Mouse (Mus musculus): Measurements from ENCODE around the gene Epop.
A peak's percentile ranks its signal among the peaks of the same experiment; 100 is the strongest.
"Not testable (repeated sequence)": the region's sequence is repeated elsewhere in the genome, so short reads cannot be mapped to it uniquely, and the experiment has no call there.

The Epop gene

GRCm38 (mm10) chr11:97660734-97661647 lies 31.5 kb upstream of the Epop start:
- no peak for DNase-seq (ENCODE audit: low spot score in 2 of 2)

GRCm38 (mm10) chr11:97659990-97660714 lies 30.6 kb upstream of the Epop start:
- DNase-seq (ENCODE audit: low spot score in 2 of 2): peak; percentile 51 to 72

GRCm38 (mm10) chr11:97659267-97659989 lies 29.9 kb upstream of the Epop start:
- peak; percentile 36 to 61 for DNase-seq (ENCODE audit: low spot score in 2 of 2)

GRCm38 (mm10) chr11:97658751-97659266 lies 29.3 kb upstream of the Epop start:
- DNase-seq (ENCODE audit: low spot score in 2 of 2): no peak

GRCm38 (mm10) chr11:97657967-97658366 lies 28.5 kb upstream of the Epop start:
- DNase-seq (ENCODE audit: low spot score in 2 of 2): not testable (repeated sequence)

- no peak for DNase-seq (ENCODE audit: low spot score in 2 of 2)
Observed at GRCm38 (mm10) chr11:97657184-97657945, 27.9 kb upstream of the Epop start.

GRCm38 (mm10) chr11:97656269-97656971 lies 26.9 kb upstream of the Epop start:
- DNase-seq (ENCODE audit: low spot score in 2 of 2): no peak

GRCm38 (mm10) chr11:97654210-97654609 lies 24.7 kb upstream of the Epop start:
- no peak for DNase-seq (ENCODE audit: low spot score in 2 of 2)

- not testable (repeated sequence) for DNase-seq (ENCODE audit: low spot score in 2 of 2)
Observed at GRCm38 (mm10) chr11:97653376-97653775, 23.9 kb upstream of the Epop start.

- no peak for DNase-seq (ENCODE audit: low spot score in 2 of 2)
Observed at GRCm38 (mm10) chr11:97650341-97650740, 20.8 kb upstream of the Epop start.

GRCm38 (mm10) chr11:97648541-97648940 lies 19.0 kb upstream of the Epop start:
- not testable (repeated sequence) for DNase-seq (ENCODE audit: low spot score in 2 of 2)

GRCm38 (mm10) chr11:97644834-97645233 lies 15.3 kb upstream of the Epop start:
- peak in 1 of 2 experiments; percentile 78 for DNase-seq (ENCODE audit: low spot score in 2 of 2)

- no peak for DNase-seq (ENCODE audit: low spot score in 2 of 2)
Observed at GRCm38 (mm10) chr11:97643380-97644055, 14.0 kb upstream of the Epop start.

GRCm38 (mm10) chr11:97642746-97643145 lies 13.2 kb upstream of the Epop start:
- no peak for DNase-seq (ENCODE audit: low spot score in 2 of 2)

- DNase-seq (ENCODE audit: low spot score in 2 of 2): no peak
Observed at GRCm38 (mm10) chr11:97641668-97642067, 12.2 kb upstream of the Epop start.

GRCm38 (mm10) chr11:97635468-97636019 lies 6.0 kb upstream of the Epop start:
- no peak for DNase-seq (ENCODE audit: low spot score in 2 of 2)

- not testable (repeated sequence) for DNase-seq (ENCODE audit: low spot score in 2 of 2)
Observed at GRCm38 (mm10) chr11:97632440-97632839, 2.9 kb upstream of the Epop start.

- peak; percentile 77 to 86 for DNase-seq (ENCODE audit: low spot score in 2 of 2)
Observed at GRCm38 (mm10) chr11:97631938-97632337, 2.4 kb upstream of the Epop start.

- no peak for DNase-seq (ENCODE audit: low spot score in 2 of 2)
Observed at GRCm38 (mm10) chr11:97631500-97631899, 2.0 kb upstream of the Epop start.
